Mouse (Mus musculus): ENCODE measurements at regions not wholly inside any gene's neighbourhood (a gene's known extent, or its start where the extent isn't known, plus 50 kb on each side); places are given as distances from the start of the nearest gene placed in this dataset.
"Not testable (repeated sequence)": the region's sequence is repeated elsewhere in the genome, so short reads cannot be mapped to it uniquely, and the experiment has no call there.

DNA sequence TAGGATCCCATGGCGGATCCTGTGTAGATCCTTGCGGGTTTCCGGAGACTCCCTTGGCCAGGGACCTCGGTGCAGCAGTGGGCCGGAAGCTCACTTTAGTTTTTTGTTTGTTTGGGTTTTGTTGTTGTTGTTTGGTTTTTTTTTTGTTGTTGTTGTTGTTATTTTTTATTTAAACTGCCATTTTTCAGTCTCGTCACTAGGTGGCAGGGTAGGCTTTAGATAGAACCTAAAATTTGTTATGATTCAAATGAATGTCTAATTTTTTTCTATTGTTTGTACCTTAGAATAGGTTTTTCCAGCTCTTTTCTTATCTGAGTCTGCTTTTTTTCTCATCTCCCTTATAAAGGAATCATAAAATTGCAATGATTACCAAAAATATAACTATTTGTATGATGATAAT lies 834.4 kb upstream of the Tacstd2 start:
- Histone ChIP-seq H3K27ac (ENCODE audit: control insufficient read depth, insufficient read depth, low read depth, low read length) (no peak overlapping the region), H3K27me3 (ENCODE audit: control insufficient read depth, insufficient read depth, low read length) (no peaks in the 10 kb centered on the region), H3K4me3 (ENCODE audit: control insufficient read depth, low read depth, low read length) (no peak overlapping the region), H3K4me1 (ENCODE audit: control insufficient read depth, insufficient read depth, low read length) (no peaks in the 10 kb centered on the region), H3K36me3 (ENCODE audit: control insufficient read depth, insufficient read depth, low read length) (no peaks in the 10 kb centered on the region)
- TF ChIP-seq CTCF (IDR thresholded peaks at IDR 0.05; ENCODE audit: control insufficient read depth, insufficient read depth, insufficient replicate concordance, low read depth, low read length) (no peak), POLR2A (IDR thresholded peaks at IDR 0.05; ENCODE audit: control insufficient read depth, low read depth, low read length) (no peak)

DNA sequence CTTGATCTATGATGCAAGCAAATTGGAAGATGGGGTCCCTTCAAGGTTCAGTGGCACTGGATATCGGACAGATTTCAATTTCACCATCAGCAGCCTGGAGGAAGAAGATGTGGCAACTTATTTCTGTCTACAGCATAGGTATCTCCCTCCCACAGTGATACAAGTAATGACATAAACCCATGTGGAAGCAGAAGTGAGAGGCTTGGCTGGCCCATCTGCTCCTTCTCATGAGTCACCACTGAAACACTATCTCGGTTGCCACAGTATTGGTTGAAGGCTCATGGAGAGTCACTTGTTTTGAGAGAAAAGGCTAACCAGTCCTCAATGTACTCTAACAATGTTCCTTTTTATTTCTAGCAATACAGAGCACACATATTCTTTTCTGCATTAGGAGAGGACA lies 804.2 kb upstream of the Tacstd2 start:
- Histone ChIP-seq H3K27me3 (ENCODE audit: control insufficient read depth, insufficient read depth, low read length) (no peaks in the 10 kb centered on the region), H3K36me3 (ENCODE audit: control insufficient read depth, insufficient read depth, low read length) (no peaks in the 10 kb centered on the region), H3K27ac (ENCODE audit: control insufficient read depth, insufficient read depth, low read depth, low read length) (no peak overlapping the region), H3K4me3 (ENCODE audit: control insufficient read depth, low read depth, low read length) (no peak overlapping the region), H3K4me1 (ENCODE audit: control insufficient read depth, insufficient read depth, low read length) (no peaks in the 10 kb centered on the region)
- TF ChIP-seq CTCF (IDR thresholded peaks at IDR 0.05; ENCODE audit: control insufficient read depth, insufficient read depth, insufficient replicate concordance, low read depth, low read length) (no peak), POLR2A (IDR thresholded peaks at IDR 0.05; ENCODE audit: control insufficient read depth, low read depth, low read length) (no peak)

DNA sequence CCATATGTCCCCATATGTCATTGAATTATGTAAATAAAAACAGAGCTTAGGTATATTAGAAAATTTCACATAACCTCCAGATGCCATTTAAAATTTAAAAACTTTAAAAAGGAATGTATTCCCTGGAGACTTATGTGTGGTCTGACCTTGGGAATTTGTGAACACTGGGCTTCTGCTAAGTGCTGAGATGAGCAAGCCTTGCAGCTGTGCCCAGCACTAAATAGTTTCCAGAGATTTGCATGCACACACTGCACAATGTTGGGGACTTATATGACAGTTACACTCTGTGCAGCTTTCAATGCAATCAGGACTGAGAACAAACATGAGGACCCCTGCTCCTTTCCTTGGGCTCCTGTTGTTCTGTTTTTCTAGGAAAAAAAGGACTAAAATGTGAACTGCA lies 803.6 kb upstream of the Tacstd2 start:
- H3K36me3 ChIP-seq (ENCODE audit: control insufficient read depth, insufficient read depth, low read length); H3K27ac ChIP-seq (ENCODE audit: control insufficient read depth, insufficient read depth, low read depth, low read length); H3K4me3 ChIP-seq (ENCODE audit: control insufficient read depth, low read depth, low read length); H3K27me3 ChIP-seq (ENCODE audit: control insufficient read depth, insufficient read depth, low read length); H3K4me1 ChIP-seq (ENCODE audit: control insufficient read depth, insufficient read depth, low read length): not testable (repeated sequence)

DNA sequence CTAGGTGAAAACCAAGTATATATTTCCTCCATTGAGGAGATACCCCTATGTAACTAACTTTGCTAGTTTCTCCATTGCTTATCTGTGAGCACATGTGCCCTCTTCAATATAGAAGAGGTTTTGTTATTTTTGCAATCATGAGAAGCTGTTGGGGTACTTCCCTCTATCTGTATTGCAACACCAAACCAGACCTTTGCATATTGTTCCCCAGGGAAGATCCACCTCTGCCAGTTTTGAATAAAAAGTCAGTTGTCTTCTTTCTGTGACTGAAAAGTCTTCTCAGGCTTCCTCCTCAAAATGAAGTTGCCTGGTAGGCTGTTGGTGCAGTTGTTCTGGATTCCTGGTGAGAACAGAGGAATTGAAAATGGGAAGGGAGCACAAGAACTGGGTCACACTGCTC lies 775.8 kb upstream of the Tacstd2 start:
- Histone ChIP-seq H3K4me1 (ENCODE audit: control insufficient read depth, insufficient read depth, low read length) (no peaks in the 10 kb centered on the region), H3K36me3 (ENCODE audit: control insufficient read depth, insufficient read depth, low read length) (no peaks in the 10 kb centered on the region), H3K27me3 (ENCODE audit: control insufficient read depth, insufficient read depth, low read length) (no peaks in the 10 kb centered on the region), H3K27ac (ENCODE audit: control insufficient read depth, insufficient read depth, low read depth, low read length) (no peak overlapping the region), H3K4me3 (ENCODE audit: control insufficient read depth, low read depth, low read length) (no peak overlapping the region)
- TF ChIP-seq CTCF (IDR thresholded peaks at IDR 0.05; ENCODE audit: control insufficient read depth, insufficient read depth, insufficient replicate concordance, low read depth, low read length) (no peak), POLR2A (IDR thresholded peaks at IDR 0.05; ENCODE audit: control insufficient read depth, low read depth, low read length) (no peak)

DNA sequence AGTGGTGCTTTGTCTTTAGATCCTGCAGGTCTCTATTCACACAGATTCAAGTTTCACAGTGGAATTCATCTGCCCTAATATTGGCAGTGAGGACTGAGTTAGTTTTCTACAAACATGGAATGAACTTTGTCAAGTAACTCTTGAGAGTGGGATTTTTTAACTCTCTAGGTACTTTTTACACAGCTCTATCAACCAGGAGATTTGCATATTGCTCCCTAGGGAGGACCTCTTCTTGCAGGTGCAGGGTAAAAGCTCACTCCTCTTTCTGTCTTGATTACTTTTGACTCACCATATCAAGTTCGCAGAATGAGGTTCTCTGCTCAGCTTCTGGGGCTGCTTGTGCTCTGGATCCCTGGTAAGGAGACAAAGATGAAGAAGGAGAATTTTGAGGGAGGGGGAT lies 766.5 kb upstream of the Tacstd2 start:
- no peaks in the 10 kb centered on the region for H3K27me3 ChIP-seq (ENCODE audit: control insufficient read depth, insufficient read depth, low read length)
- TF ChIP-seq CTCF (IDR thresholded peaks at IDR 0.05; ENCODE audit: control insufficient read depth, insufficient read depth, insufficient replicate concordance, low read depth, low read length) = no peak
- H3K27ac ChIP-seq (ENCODE audit: control insufficient read depth, insufficient read depth, low read depth, low read length) = no peak overlapping the region
- H3K36me3 ChIP-seq (ENCODE audit: control insufficient read depth, insufficient read depth, low read length) = no peaks in the 10 kb centered on the region
- H3K4me1 ChIP-seq (ENCODE audit: control insufficient read depth, insufficient read depth, low read length) = no peaks in the 10 kb centered on the region
- H3K4me3 ChIP-seq (ENCODE audit: control insufficient read depth, low read depth, low read length) = no peak overlapping the region

DNA sequence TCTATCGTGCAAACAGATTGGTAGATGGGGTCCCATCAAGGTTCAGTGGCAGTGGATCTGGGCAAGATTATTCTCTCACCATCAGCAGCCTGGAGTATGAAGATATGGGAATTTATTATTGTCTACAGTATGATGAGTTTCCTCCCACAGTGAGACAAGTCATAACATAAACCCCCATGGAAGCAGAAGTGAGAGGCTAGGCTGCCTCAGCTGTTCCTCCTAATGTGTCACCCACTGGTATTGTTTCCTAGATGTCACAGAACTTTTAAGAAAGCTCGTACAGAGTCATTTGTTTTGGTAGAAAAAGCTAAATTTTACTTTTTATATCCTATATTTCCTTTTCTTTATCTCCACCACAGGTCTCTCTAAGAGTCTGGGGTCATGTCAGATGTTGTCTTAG lies 721.1 kb upstream of the Tacstd2 start:
- Histone ChIP-seq H3K36me3 (ENCODE audit: control insufficient read depth, insufficient read depth, low read length) (no peaks in the 10 kb centered on the region), H3K27ac (ENCODE audit: control insufficient read depth, insufficient read depth, low read depth, low read length) (no peak overlapping the region), H3K4me3 (ENCODE audit: control insufficient read depth, low read depth, low read length) (no peak overlapping the region), H3K27me3 (ENCODE audit: control insufficient read depth, insufficient read depth, low read length) (no peaks in the 10 kb centered on the region), H3K4me1 (ENCODE audit: control insufficient read depth, insufficient read depth, low read length) (no peaks in the 10 kb centered on the region)
- TF ChIP-seq CTCF (IDR thresholded peaks at IDR 0.05; ENCODE audit: control insufficient read depth, insufficient read depth, insufficient replicate concordance, low read depth, low read length) = no peak
- TF ChIP-seq POLR2A (IDR thresholded peaks at IDR 0.05; ENCODE audit: control insufficient read depth, low read depth, low read length) = no peak

DNA sequence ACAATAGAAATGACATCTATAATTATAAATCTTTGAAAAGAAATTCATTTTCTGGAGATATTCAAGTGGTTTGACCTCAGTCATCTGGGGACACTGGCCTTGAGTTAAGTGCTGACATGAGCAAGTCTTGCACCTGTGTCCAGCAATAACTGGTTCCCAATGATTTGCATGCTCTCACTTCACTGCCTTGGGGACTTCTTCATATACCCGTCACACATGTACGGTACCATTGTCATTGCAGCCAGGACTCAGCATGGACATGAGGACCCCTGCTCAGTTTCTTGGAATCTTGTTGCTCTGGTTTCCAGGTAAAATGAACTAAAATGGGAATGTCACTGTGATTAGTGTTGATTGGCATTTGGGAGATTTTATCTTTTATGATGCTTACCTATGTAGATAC lies 720.6 kb upstream of the Tacstd2 start:
- no peaks in the 10 kb centered on the region for H3K27me3 ChIP-seq (ENCODE audit: control insufficient read depth, insufficient read depth, low read length)
- H3K27ac ChIP-seq (ENCODE audit: control insufficient read depth, insufficient read depth, low read depth, low read length) = no peak overlapping the region
- no peak overlapping the region for H3K4me3 ChIP-seq (ENCODE audit: control insufficient read depth, low read depth, low read length)
- H3K4me1 ChIP-seq (ENCODE audit: control insufficient read depth, insufficient read depth, low read length) = no peaks in the 10 kb centered on the region
- H3K36me3 ChIP-seq (ENCODE audit: control insufficient read depth, insufficient read depth, low read length) = no peaks in the 10 kb centered on the region
- TF ChIP-seq CTCF (IDR thresholded peaks at IDR 0.05; ENCODE audit: control insufficient read depth, insufficient read depth, insufficient replicate concordance, low read depth, low read length) (no peak), POLR2A (IDR thresholded peaks at IDR 0.05; ENCODE audit: control insufficient read depth, low read depth, low read length) (no peak)

DNA sequence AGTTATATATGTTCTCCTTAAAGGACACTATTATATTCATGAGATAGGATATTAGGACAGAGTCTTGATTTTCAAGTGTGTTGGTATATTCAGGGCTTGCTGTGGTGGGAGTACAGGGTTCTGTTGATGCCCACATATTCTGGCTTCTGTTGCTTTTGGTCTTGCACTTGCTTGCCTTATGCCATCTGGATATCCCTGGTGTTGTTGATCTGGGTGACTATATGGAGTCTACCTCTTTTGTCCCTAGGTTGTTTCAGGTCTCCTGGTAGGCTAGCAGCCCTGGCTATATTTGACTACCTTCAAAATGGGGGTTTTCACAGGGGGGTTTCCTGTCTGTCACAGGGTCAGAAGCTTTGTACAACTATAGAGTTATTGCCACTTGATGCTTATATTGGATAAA lies 717.1 kb upstream of the Tacstd2 start:
- Histone ChIP-seq H3K27ac (ENCODE audit: control insufficient read depth, insufficient read depth, low read depth, low read length) (no peak overlapping the region), H3K4me3 (ENCODE audit: control insufficient read depth, low read depth, low read length) (no peak overlapping the region), H3K4me1 (ENCODE audit: control insufficient read depth, insufficient read depth, low read length) (no peaks in the 10 kb centered on the region), H3K36me3 (ENCODE audit: control insufficient read depth, insufficient read depth, low read length) (no peaks in the 10 kb centered on the region), H3K27me3 (ENCODE audit: control insufficient read depth, insufficient read depth, low read length) (no peaks in the 10 kb centered on the region)
- TF ChIP-seq POLR2A (IDR thresholded peaks at IDR 0.05; ENCODE audit: control insufficient read depth, low read depth, low read length) = no peak
- no peak for TF ChIP-seq CTCF (IDR thresholded peaks at IDR 0.05; ENCODE audit: control insufficient read depth, insufficient read depth, insufficient replicate concordance, low read depth, low read length)

DNA sequence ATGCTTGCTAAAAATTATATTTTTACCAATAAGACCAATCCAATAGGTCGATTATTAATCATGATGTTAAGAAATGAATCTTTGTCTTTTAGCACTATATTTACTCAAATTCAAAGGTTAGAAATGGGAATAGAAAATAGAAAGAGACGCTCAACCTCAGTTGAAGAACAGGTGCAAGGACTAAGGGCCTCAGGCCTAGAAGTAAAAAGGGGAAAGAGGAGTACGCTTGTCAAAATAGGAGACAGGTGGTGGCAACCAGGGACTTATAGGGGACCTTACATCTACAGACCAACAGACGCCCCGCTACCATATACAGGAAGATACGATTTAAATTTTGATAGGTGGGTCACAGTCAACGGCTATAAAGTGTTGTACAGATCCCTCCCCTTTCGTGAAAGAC lies 715.7 kb upstream of the Tacstd2 start:
- not testable (repeated sequence) for H3K4me3 ChIP-seq (ENCODE audit: control insufficient read depth, low read depth, low read length); H3K36me3 ChIP-seq (ENCODE audit: control insufficient read depth, insufficient read depth, low read length)

DNA sequence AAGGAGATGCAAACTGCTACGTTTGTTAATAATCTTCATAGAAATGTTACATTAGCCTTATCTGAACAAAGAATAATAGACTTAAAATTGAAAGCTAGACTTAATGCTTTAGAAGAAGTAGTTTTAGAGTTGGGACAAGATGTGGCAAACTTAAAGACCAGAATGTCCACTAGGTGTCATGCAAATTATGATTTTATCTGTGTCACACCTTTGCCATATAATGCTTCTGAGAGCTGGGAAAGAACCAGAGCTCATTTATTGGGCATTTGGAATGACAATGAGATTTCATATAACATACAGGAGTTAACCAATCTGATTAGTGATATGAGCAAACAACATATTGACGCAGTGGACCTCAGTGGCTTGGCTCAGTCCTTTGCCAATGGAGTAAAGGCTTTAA lies 714.8 kb upstream of the Tacstd2 start:
- not testable (repeated sequence) for H3K36me3 ChIP-seq (ENCODE audit: control insufficient read depth, insufficient read depth, low read length); H3K4me1 ChIP-seq (ENCODE audit: control insufficient read depth, insufficient read depth, low read length); H3K4me3 ChIP-seq (ENCODE audit: control insufficient read depth, low read depth, low read length); H3K27me3 ChIP-seq (ENCODE audit: control insufficient read depth, insufficient read depth, low read length); H3K27ac ChIP-seq (ENCODE audit: control insufficient read depth, insufficient read depth, low read depth, low read length)

More for the DNA sequence above, 715.7 kb upstream of the Tacstd2 start:
- not testable (repeated sequence) for H3K27me3 ChIP-seq (ENCODE audit: control insufficient read depth, insufficient read depth, low read length); H3K4me1 ChIP-seq (ENCODE audit: control insufficient read depth, insufficient read depth, low read length); H3K27ac ChIP-seq (ENCODE audit: control insufficient read depth, insufficient read depth, low read depth, low read length)

DNA sequence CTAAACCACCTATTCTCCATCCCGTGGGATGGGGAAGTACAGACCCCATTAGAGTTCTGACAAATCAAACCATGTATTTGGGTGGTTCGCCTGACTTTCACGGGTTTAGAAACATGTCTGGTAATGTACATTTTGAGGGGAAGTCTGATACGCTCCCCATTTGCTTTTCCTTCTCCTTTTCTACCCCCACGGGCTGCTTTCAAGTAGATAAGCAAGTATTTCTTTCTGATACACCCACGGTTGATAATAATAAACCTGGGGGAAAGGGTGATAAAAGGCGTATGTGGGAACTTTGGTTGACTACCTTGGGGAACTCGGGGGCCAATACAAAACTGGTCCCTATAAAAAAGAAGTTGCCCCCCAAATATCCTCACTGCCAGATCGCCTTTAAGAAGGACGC lies 713.7 kb upstream of the Tacstd2 start:
- not testable (repeated sequence) for H3K27ac ChIP-seq (ENCODE audit: control insufficient read depth, insufficient read depth, low read depth, low read length); H3K4me3 ChIP-seq (ENCODE audit: control insufficient read depth, low read depth, low read length); H3K4me1 ChIP-seq (ENCODE audit: control insufficient read depth, insufficient read depth, low read length); H3K36me3 ChIP-seq (ENCODE audit: control insufficient read depth, insufficient read depth, low read length); H3K27me3 ChIP-seq (ENCODE audit: control insufficient read depth, insufficient read depth, low read length)
